Mouse (Mus musculus) CD4-positive helper T cell, adult 2 months (primary cell): ENCODE measurements around the gene Aplf.
"Not testable (repeated sequence)": the region's sequence is repeated elsewhere in the genome, so short reads cannot be mapped to it uniquely, and the experiment has no call there.

Experiments used
- DNase-seq: peaks from one replicate; pipeline ENCODE4 v3.0.0-alpha.2; 2012; ENCODE audit warnings: low read depth, missing footprints, low spot score

The Aplf gene

GRCm38 (mm10) chr6:87628936-87629335, 43.1 kb downstream of the Aplf start:
- DNase-seq, result not testable (repeated sequence)

- no peak for DNase-seq
Observed at GRCm38 (mm10) chr6:87623151-87623550, 48.8 kb downstream of the Aplf start.

GRCm38 (mm10) chr6:87621281-87621680, 50.7 kb downstream of the Aplf start:
- DNase-seq, result no peak

- no peak for DNase-seq
Observed at GRCm38 (mm10) chr6:87618021-87618420, 54.0 kb downstream of the Aplf start.

- no peak for DNase-seq
Observed at GRCm38 (mm10) chr6:87615696-87616083, 56.3 kb downstream of the Aplf start.

- no peak for DNase-seq
Observed at GRCm38 (mm10) chr6:87614794-87615695, 56.9 kb downstream of the Aplf start.

- no peak for DNase-seq
Observed at GRCm38 (mm10) chr6:87599825-87600224, 72.2 kb downstream of the Aplf start.

- peak; percentile 32 for DNase-seq
Observed at GRCm38 (mm10) chr6:87597116-87597833, 74.7 kb downstream of the Aplf start.

GRCm38 (mm10) chr6:87594188-87594587, 77.8 kb downstream of the Aplf start:
- no peak for DNase-seq

GRCm38 (mm10) chr6:87590394-87591281, 81.4 kb downstream of the Aplf start, which contains the start of gene Prokr1:
Prokr1 (minus strand) TSS chr6:87590743.
- DNase-seq, result peak; percentile 38

GRCm38 (mm10) chr6:87589718-87590393, 82.1 kb downstream of the Aplf start:
- no peak for DNase-seq

- DNase-seq, result no peak
Observed at GRCm38 (mm10) chr6:87583991-87584390, 88.0 kb downstream of the Aplf start.

- no peak for DNase-seq
Observed at GRCm38 (mm10) chr6:87583183-87583611, 88.8 kb downstream of the Aplf start.

GRCm38 (mm10) chr6:87582456-87582855, 89.5 kb downstream of the Aplf start:
- no peak for DNase-seq

GRCm38 (mm10) chr6:87581581-87581980, 90.4 kb downstream of the Aplf start:
- no peak for DNase-seq

GRCm38 (mm10) chr6:87581071-87581470, 90.9 kb downstream of the Aplf start:
- no peak for DNase-seq
